10 mouse cellular contexts compared by ENCODE assay signal in the genomic region with DNA sequence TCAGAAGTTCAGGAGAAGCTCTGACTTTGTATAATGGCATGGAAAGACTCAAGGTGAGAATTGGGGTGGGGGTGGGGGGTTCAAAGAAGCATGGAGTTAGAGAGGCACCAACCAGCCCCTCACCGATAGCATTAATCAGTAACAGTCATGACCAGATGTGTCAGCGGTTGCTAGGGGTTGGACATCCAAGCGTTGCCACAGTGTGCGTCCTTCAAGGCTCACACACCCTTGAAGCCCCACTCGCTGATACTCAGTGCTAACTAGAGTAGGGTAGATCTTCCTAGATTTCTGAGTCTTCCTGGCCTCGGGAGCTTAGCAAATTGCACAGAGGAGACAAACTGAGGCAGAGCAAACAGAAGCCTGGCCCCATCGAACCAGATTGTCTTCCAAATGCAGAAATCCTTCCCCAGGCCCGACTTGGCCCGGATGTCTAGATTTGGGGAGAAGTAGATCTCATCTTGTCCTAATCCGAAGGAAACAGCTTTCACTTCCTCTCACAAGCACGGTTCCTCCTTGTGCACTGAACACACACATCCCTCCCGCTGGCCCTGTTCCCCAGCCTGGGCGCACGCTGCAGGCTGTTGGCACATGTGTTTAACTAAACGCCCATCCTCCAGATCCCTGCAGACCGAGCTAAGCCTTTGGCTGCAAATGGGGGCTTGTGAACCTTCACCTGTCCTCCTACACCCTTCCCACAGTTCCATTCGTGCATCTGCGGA.
A peak's percentile ranks its signal among the peaks of the same experiment; 100 is the strongest.
DNase-seq lines count a peak whose midpoint lies in the region; ATAC-seq and TF ChIP-seq lines count a peak whose summit lies in the region.
"Had no signal": no experiment of that assay in that cellular context is flagged by ENCODE, and none has a peak within 500 bp of the region (broad histone marks: within the 10 kb centered on the region; RNA-seq: fewer than 3 reads in every experiment).

No protein-coding gene starts in this region.

- peaks cover 5% of the 10 kb centered on the region; the same call in 1 of the 2 replicates for H3K4me1 ChIP-seq in thymus, adult 2 months (replicated peaks; ENCODE audit: control insufficient read depth, insufficient read depth, low read length)
- peaks cover 10% of the 10 kb centered on the region for H3K4me1 ChIP-seq in hindbrain, embryonic 10.5 days (replicated peaks)
- H3K4me1 ChIP-seq in intestine, embryonic 16.5 days (ENCODE audit: control insufficient read depth, insufficient read depth, low read length): no peaks in the 10 kb centered on the region
- H3K4me1 ChIP-seq in midbrain, embryonic 15.5 days: peaks cover 5% of the 10 kb centered on the region; the same call in 1 of the 2 replicates

- no peaks in the 10 kb centered on the region for H3K9me3 ChIP-seq in hindbrain, embryonic 10.5 days
- 0 out of 2 replicates have a peak, but pooled peaks cover 5% of the 10 kb centered on the region for H3K9me3 ChIP-seq in intestine, embryonic 16.5 days (ENCODE audit: control insufficient read depth, low read length)
- no peaks in the 10 kb centered on the region for H3K9me3 ChIP-seq in midbrain, embryonic 15.5 days
- H3K9me3 ChIP-seq: liver, embryonic 15.5 days had no signal

- H3K27ac ChIP-seq in thymus, adult 2 months (ENCODE audit: control insufficient read depth, insufficient read depth, low read length): no peak overlapping the region
- no peak overlapping the region for H3K27ac ChIP-seq in hindbrain, embryonic 10.5 days
- H3K27ac ChIP-seq in intestine, embryonic 16.5 days (ENCODE audit: low read length): no peak overlapping the region
- H3K27ac ChIP-seq in midbrain, embryonic 15.5 days: no peak overlapping the region
- H3K27ac ChIP-seq: liver, embryonic 15.5 days had no signal

- peak; percentile 3 for DNase-seq in gastrocnemius, adult 18-20 months (ENCODE audit: low spot score)
- no peak for DNase-seq in gastrocnemius, adult 8-10 months (ENCODE audit: low spot score in 2 of 2)
- peak; percentile 2 for DNase-seq in thymus, adult 2 months
- DNase-seq in thymus, adult 18-20 months: no peak
- peak; percentile 37 to 47 for DNase-seq in layer of hippocampus, postnatal 25 days (ENCODE audit: extremely low spot score in 1 of 2, low spot score in 1 of 2)
- no peak for DNase-seq in hindbrain, embryonic 10.5 days (ENCODE audit: low spot score)
- DNase-seq: cerebellum, postnatal 14 days had no signal

- H3K36me3 ChIP-seq in thymus, adult 2 months (ENCODE audit: control insufficient read depth, insufficient read depth, low read length): no peaks in the 10 kb centered on the region
- no peaks in the 10 kb centered on the region for H3K36me3 ChIP-seq in hindbrain, embryonic 10.5 days
- no peaks in the 10 kb centered on the region for H3K36me3 ChIP-seq in intestine, embryonic 16.5 days (ENCODE audit: control insufficient read depth, insufficient read depth, low read length)
- no peaks in the 10 kb centered on the region for H3K36me3 ChIP-seq in midbrain, embryonic 15.5 days (replicated peaks)
- H3K36me3 ChIP-seq: liver, embryonic 15.5 days had no signal

- H3K4me2 ChIP-seq in intestine, embryonic 16.5 days (ENCODE audit: low read depth, low read length): no peak overlapping the region
- H3K4me2 ChIP-seq in midbrain, embryonic 15.5 days: no peak overlapping the region
- H3K4me2 ChIP-seq: liver, embryonic 15.5 days had no signal

- H3K4me3 ChIP-seq in thymus, adult 2 months (ENCODE audit: control insufficient read depth, insufficient read depth, low read length): no peak overlapping the region
- no peak overlapping the region for H3K4me3 ChIP-seq in hindbrain, embryonic 10.5 days
- H3K4me3 ChIP-seq in intestine, embryonic 16.5 days (ENCODE audit: low read length): no peak overlapping the region
- no peak overlapping the region for H3K4me3 ChIP-seq in midbrain, embryonic 15.5 days
- H3K4me3 ChIP-seq: liver, embryonic 15.5 days had no signal

- ATAC-seq in intestine, embryonic 16.5 days: no peak
- ATAC-seq in midbrain, embryonic 15.5 days (replicated peaks): no peak

- whole genome bisulfite sequencing in thymus, adult 2 months: 16% methylated on average over 18 of the region's 18 CpGs
- WGBS in hindbrain, embryonic 10.5 days: 91% methylated on average over 18 of the region's 18 CpGs
- 78% methylated on average over 18 of the region's 18 CpGs for WGBS in intestine, embryonic 16.5 days
- 88% methylated on average over 18 of the region's 18 CpGs for WGBS in midbrain, embryonic 15.5 days

- TF ChIP-seq CTCF in thymus, adult 2 months (IDR thresholded peaks at IDR 0.05; ENCODE audit: borderline replicate concordance, control insufficient read depth, extremely low read depth, insufficient read depth, low read length, poor library complexity): no peak

- TF ChIP-seq POLR2A in thymus, adult 2 months (IDR thresholded peaks at IDR 0.05; ENCODE audit: control insufficient read depth, extremely low read depth, insufficient read depth, low read length, poor library complexity): no peak

- no peak overlapping the region for H3K9ac ChIP-seq in intestine, embryonic 16.5 days (ENCODE audit: low read depth, low read length)
- no peak overlapping the region for H3K9ac ChIP-seq in midbrain, embryonic 15.5 days
- H3K9ac ChIP-seq: liver, embryonic 15.5 days had no signal

- H3K27me3 ChIP-seq in thymus, adult 2 months (ENCODE audit: control insufficient read depth, insufficient read depth, low read length): no peaks in the 10 kb centered on the region; the same call in 1 of the 2 replicates
- H3K27me3 ChIP-seq in hindbrain, embryonic 10.5 days (ENCODE audit: insufficient read depth, poor library complexity, severe bottlenecking): peaks cover 33% of the 10 kb centered on the region
- H3K27me3 ChIP-seq in intestine, embryonic 16.5 days (replicated peaks; ENCODE audit: control insufficient read depth, insufficient read depth, low read length): 0 out of 2 replicates have a peak, but pooled peaks cover 2% of the 10 kb centered on the region
- peaks cover 8% of the 10 kb centered on the region; the same call in 1 of the 2 replicates for H3K27me3 ChIP-seq in midbrain, embryonic 15.5 days (replicated peaks)

Comparison
In these comparisons a context has a peak if more than half of its experiments do, and no peak if none do; other contexts are left out.
1. DNase-seq: peak in gastrocnemius, adult 18-20 months (single experiment), thymus, adult 2 months (single experiment) and layer of hippocampus, postnatal 25 days (2 of 2); none in gastrocnemius, adult 8-10 months (0 of 2), thymus, adult 18-20 months (0 of 2) and hindbrain, embryonic 10.5 days (single experiment).